Mouse (Mus musculus) testis, postnatal 10 days (tissue): Measurements from ENCODE around the gene Dda1.
A peak's percentile ranks its signal among the peaks of the same experiment; 100 is the strongest.

Experiments
- DNase-seq: peaks from one replicate; pipeline ENCODE4 v3.0.0; 2021; ENCODE audit warnings: low spot score

The Dda1 gene

DNA sequence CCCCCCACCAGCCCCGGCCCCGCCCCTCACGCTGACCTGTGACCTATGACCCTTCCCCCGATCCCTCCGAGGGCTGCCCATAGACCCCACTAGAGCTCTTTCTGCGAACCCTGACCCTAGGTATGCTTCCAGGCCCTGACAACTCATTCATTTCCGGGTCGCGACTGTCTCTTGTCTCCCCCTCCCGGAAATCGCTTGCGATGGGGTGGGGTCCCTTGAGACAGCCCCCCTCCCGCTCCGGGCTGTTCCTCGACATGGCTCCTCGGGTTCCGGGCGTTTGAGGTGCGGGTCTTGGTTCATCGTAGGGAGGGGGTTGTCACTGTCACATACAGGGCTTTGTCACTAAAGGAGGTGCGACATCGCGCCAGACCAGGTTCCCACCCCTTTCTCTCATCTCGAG is 412 bp downstream of the Dda1 start:
- DNase-seq, result peak; percentile 69

DNA sequence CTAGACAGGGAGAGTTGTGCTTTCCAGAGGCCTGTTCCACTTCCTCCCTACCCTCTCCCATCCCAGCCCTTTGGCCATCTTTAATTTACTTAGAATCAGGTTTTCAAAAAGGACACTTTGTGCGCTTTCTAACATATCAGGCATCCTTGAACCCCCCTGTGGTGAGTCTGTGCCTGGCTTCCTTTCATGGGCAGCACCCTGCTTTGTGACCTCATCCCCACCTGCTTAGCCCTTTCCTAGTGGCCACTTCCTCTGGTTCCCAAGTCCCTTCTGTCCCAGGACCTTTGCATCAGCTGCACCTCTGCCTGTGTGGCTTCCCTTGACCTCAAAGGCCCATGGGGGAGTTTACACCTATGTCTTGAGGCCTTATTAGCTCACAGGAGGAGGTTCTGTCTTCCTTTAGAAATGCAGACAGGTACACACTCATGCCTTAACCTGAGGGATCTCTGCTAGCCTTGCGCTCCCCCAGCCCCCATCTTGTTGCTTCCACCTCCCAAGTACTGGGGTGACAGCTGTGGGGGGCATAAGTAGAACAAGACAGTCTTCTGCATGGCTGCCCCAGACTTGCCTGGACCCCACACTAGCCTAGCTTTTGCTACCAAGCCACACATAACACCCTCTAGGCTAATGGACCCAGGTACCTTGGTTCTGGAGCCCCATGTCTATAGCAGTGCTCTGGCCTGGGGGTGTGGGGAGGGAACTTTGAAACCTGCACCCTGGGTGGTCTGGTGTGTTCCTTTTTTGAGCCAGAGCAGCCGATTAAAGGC is 1.3 kb downstream of the Dda1 start:
- no peak for DNase-seq

GRCm38 (mm10) chr8:71470913-71471255 is 1.9 kb downstream of the Dda1 start:
- no peak for DNase-seq

DNA sequence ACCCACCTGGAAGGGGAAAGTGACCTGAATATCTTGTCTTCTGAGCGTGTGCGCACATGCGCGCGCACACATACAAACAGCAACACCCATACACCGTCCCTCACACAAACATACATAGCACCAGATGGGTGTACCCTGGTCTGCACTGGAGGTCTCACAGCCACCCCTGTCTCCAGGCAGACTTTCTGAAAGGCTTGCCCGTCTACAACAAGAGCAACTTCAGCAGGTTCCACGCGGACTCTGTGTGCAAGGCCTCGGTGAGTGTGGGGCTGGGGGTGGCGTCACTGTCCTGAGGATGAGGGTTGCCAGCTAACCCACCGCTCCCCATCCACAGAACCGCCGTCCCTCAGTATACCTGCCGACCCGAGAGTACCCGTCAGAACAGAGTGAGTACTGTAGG is 2.9 kb downstream of the Dda1 start:
- DNase-seq, result peak; percentile 43

DNA sequence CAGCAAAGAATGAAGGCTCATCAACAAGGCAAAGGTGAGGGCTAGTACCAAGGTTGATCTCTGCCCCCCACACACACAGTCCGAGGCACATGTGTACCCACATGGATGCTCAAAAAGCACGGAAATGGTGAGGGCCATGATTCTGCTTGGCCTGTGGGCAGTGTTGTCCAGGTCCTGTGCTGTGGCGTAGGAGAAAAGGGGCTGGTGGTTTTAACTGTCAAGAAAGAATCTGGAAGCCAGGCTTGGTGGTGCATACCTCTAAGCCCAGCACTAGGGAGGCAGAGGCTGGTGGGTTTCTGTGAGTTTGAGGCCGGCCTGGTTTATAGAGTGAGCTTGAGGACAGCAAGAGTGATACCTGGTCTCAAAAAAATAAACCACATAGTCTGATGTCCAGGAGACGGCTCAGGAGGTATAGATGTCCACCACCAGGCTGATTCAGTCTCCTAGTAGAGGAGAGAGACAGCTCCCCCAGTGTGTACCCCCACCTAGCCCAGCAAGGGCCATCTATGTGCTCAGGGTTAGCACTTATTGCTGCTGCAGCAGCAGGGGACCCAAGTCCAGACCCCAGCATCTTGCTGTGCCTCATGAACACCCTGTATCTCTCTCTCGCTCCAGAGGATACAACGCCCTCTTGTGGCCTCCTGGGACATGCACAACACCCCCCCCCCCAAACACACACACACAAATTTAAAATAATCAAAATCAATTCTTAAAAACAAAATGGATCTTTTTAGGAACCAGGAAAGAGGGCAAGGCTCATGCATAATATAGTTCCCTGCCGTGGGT is 3.8 kb downstream of the Dda1 start:
- DNase-seq, result peak; percentile 49

DNA sequence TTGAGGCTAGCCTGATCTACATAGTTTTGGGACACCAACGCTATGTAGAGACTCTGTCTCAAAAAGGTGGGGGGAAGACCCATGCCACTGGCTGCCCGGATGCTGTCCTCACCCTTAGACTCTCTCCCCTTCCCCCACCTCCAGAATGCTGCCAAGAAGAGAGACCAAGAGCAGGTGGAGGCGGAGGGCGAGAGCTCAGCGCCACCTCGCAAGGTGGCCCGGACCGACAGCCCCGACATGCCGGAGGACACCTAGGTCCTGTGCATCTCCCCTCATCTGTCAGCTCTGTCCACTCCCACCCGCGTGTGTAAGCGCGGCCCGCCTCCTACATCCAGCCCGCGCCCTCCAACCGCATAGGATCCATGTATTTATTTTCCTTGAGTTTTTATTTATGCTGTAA is 5.3 kb downstream of the Dda1 start:
- no peak for DNase-seq

GRCm38 (mm10) chr8:71474785-71475701 is 6.0 kb downstream of the Dda1 start:
- peak; percentile 45 for DNase-seq

GRCm38 (mm10) chr8:71475702-71476075 is 6.7 kb downstream of the Dda1 start:
- no peak for DNase-seq

DNA sequence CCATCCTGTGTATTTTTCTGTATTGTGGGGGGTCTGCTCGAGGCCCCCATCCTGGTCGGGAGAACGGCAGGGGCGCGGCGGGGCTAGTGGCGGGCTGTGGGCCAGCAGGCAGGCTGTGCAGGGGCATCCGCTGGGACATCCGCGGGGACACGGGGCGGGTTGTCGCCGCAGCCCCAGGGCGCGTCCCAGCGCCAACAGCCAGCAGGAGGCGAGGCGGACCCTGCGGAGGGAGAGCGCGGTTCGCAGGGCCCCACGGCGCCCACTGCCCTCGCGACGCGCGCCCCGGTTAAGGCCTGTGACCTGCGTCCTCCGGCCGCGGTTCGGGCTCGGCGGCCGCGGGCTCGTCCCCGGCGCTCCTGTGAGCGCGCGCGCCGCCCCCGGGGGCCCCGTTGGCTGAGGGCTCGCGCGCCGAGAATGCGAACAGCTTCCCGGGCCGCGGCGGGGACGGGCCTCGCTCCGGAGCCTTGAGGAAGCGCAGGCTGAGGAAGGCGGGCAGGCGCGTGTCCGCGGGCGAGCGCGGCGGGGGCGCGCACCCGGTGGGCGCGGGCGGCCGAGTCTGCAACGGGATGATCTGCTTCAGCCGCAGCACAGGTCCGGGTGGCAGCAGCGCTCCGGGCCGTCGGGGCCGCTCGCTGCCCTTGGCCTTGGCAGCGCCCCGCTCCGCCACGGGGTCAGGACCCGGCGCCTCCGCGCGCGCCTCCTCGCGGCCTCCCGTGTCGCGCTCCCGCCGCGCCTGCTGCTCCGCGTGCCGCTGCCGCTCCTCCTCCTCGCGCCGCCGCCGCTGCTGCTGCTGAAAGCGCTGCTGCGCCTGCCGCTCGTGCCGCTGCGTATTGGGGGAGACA is 7.3 kb downstream of the Dda1 start:
- peak; percentile 86 for DNase-seq

- DNase-seq, result no peak
Measured at GRCm38 (mm10) chr8:71477196-71477845, 8.3 kb downstream of the Dda1 start.

DNA sequence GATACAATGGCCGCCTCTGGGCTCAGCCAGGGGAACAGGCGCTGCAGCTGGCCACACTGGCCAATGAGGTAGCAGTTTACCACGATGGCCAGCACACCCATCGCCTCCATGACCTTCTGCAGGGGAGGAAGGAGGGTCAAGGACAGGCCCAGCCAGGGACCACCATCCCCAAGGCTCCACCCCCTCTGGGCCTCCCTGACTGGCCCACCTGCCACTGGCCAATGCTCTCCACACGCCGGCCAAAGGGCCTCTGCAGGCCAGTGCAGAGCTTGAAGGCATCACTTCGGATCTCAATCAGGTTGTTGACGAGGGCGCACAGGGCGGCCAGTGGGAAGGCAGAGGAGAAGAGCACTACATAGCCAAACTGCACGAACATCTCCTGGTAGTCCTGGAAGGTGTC is 9.9 kb downstream of the Dda1 start:
- no peak for DNase-seq

DNA sequence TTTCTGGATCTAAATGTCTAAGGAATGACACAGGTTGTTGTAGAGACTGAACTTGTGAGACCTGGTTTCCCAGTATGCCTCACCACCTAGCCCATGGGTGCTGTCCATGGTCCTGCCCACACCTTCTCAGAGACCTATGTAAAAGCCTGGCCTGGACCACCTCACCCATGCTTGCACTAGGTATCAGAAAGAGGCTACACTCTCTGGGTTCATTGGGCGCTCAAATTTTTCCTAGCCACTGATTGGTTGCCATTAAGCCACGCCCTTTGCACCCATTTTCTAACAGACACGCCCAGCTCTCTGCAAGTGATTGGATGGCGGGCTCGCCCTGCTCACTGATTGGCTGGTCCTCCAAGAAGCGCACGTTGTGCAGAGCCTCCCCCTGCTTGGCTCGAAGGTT is 14.9 kb downstream of the Dda1 start:
- peak; percentile 79 for DNase-seq

- DNase-seq, result no peak
Measured at GRCm38 (mm10) chr8:71484736-71485135, 15.7 kb downstream of the Dda1 start.

DNA sequence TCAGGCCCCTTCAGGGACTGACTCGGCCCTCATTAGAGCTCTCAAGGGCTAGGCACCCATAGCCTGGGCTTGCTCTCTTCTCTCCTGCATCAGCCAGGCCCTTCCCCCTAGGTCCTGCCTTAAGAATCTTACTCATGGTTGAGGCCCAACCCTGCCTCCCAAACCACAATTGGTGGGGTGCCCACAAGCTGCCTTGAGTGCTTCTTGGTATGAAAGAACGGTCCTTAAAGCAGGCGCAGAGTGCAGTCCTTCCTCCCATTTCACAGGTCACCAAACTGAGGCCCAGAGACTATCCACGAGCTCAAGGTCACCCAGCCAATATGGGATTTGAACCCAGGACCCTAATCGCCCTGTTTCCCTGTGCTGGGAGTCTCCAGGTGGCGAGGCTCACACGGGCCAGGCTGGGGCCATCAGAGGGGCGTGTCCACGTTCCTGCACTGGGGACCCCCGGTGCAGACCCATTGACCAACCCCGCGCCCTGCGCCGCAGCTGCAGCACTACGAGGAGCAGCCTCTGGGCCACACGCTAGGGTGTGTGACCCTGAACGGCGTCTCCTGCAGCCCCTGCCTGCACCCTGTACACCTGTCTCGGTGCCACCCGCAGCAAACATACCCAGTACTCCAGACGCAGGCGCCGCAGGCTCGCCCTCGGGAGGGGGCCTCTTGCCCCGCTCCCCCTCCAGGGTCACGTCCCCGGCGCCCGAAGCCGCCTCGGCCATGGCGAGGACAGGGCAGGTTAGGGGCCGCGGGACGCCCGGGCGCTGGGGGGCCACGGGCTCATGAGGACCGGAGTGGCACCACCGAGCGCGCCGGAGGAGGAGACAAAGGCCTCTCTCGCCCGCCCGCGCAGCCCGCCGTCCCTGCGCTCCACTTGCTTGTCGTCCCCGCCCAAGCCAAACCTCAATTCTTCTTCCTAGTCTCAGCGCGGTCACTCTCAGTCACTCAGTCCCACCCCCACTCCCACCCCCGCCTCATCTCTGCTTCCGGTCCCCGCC is 16.4 kb downstream of the Dda1 start, which contains the start of gene Ano8:
Ano8 (minus strand) TSS at position 822 of the 994 bp plus-strand sequence.
- peak; percentile 85 for DNase-seq

DNA sequence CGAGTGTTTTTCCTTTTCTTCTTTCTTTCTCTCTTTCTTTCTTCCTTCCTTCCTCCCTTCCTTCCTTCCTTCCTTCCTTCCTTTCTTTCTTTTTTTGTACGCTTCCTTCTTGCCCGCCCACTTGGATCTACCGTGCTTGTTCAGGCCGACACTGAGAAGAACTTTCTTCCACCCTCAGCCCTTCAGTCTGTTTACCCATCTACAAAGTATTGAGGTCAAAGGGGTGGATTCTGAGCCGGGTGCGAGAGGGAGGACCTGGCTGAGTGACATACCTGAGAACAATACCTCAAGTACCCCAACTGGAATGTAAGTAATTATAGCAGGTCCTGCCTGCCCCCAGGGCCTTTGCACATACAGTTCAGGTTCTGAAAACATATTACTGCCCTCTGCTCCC is 17.1 kb downstream of the Dda1 start:
- DNase-seq, result no peak

DNA sequence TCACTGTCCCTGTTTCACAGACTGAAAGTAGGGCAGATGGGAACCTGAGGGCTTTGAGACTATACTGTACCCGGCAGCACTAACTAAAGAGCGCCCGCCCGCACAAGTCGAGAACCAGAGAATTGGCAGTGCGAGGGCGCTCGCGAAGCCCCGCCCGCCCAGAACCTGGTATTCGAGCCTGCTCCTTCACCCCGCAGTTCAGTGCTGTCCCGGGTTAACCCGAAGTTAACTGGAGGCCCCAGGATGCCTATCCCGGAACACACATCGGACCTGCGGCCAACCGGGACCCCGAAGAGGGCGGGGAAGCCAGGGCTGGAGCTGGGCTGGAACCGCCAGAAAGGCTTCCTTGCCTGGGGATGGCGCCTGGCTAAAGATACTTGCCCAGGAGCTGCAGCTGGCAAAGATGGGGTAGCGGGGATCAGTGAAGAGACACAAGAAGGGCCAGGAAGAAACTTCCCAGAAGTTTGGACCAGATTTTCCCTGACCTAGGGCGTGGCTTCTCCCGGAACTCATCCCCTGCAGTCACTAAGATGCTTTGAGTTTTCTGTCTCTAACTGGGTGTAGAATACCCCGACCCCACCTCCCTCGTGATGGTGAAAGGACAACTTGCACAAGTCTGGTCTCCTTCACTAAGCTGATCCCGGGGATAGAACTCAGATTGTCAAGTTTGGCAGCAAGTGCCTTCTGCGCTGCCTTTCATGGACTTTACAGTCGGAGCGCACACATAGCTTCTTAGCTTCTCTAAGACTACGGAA is 18.9 kb downstream of the Dda1 start, which contains the start of gene Gtpbp3:
Gtpbp3 (plus strand) TSS at position 413 of the 755 bp plus-strand sequence.
- peak; percentile 85 for DNase-seq

DNA sequence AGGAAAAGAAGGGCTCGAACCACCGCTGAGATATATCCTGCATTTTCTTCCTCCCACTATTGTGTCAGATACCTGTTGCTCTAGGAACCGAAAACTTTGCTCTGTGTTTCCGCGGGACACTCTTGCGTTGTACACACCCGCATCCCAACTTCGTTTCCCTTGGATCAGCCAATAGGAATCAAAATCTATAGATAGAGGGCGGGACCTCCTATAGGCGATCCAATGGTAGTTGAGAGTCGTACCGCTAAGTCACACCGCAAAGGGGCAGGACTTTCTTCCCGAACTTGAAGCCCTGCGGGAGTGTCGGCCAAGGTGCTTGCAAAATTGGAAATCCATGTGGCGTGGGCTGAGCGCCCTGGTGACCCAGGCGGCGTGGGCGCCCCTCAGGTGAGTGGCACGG is 19.5 kb downstream of the Dda1 start:
- peak; percentile 86 for DNase-seq

DNA sequence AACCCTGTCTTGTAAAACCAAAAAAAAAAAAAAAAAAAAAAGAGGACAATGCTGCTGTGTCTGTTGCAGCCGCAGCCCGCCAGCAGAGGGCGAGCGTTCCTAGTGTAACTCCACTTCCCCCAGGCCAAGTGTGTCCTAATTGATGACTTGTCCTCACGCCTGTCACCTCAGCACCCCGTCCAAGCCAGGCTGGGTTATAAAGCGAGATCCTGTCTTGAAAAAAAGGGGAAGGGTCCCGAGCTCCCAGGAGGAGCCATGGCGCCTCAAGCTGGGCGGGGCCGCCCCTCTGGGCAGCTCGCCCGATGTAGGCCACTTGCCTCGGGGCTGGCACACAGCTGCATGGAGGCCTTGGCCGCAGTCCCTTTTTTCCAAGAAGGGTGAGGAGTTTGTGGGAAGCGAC is 26.0 kb downstream of the Dda1 start:
- DNase-seq, result peak; percentile 90

GRCm38 (mm10) chr8:71495811-71496210 is 26.8 kb downstream of the Dda1 start:
- DNase-seq, result no peak
